Mouse (Mus musculus): ENCODE measurements around the gene Agfg1.

The Agfg1 gene

GRCm38 (mm10) chr1:82825783-82826182 is 13.5 kb upstream of the Agfg1 start:
- no peak for DNase-seq

DNA sequence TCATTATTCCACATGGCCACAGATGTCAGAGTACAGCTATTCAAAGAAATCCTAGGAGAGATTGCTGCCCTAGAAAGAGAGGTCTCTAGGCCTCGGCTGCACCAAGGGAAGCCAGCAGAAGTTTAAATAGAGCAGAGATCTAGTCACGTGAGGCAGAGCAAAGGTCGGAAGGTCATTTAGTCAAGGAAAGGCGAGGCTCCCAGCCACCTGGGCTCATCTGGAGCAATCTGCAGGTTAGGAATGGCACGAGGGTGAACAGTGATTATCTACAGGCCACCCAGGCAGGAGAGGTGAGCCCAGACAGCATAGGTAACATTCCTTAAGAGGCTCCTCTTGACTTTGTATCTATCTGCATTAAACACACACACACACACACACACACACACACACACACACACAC is 12.4 kb upstream of the Agfg1 start:
- DNase-seq = no peak

DNA sequence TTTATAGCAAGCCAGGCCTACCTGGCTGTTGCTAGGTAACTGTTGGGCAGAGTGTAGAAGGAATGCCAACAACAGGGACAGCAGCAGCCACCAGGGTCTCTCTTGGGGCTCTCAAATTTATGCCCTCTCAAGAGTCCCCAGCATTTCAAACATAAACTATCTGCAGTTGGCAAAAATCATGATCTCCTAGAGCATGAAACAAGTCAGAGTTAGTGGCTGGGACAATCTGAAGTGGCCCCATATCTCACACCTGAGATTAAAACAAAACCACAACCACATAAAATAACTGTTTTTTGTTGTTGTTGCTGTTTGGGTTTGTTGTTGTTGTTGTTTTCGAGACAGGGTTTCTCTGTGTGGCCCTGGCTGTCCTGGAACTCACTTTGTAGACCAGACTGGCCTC is 8.5 kb upstream of the Agfg1 start:
- no peak for DNase-seq

- DNase-seq = no peak
Observed at GRCm38 (mm10) chr1:82831547-82832240, 7.6 kb upstream of the Agfg1 start.

DNA sequence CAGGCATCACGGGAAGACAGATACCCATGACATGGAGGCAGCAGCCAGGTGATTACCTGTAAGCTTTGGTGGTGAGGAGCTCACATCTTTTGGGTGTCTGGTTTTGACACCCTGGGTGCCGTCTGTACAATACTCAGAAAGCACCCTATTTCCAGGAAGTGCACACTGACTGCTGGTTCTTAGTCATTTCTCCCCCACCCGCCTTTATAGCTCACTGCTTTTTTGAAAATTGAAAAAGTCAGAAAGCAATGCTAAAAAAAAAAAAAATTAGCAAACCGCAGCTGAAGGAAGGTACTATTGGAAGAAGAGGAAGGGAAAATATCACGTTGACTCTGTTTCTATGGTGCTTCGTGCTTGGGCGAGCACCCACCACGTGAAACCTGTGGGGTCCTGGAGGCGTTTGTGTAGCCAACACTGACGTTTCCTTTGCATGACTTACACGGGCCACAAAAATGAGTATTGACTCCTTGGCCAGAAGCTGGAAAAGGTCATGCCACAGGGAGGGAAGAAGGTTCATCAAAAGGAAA is 6.7 kb upstream of the Agfg1 start:
- DNase-seq = no peak

DNA sequence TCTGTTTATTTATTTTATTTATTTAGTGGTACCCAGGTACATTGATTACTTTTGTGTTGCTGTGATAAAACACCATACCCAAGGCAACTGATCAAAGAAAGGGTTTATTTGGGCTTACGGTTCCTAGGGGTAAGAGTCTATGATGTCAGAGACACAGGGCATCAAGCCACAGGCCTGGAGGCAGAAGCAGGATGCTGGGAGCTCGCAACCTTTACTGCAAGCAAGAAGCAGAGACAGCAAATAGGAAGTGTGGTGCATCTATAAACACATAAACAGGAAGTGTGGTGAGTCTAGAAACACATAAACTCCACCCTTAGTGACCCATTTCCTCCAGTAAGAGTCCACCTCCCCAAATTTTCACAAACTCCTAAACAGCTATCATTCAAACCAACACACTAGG is 5.8 kb upstream of the Agfg1 start:
- DNase-seq = no peak

- no peak for DNase-seq
Observed at GRCm38 (mm10) chr1:82834572-82834971, 4.7 kb upstream of the Agfg1 start.

DNA sequence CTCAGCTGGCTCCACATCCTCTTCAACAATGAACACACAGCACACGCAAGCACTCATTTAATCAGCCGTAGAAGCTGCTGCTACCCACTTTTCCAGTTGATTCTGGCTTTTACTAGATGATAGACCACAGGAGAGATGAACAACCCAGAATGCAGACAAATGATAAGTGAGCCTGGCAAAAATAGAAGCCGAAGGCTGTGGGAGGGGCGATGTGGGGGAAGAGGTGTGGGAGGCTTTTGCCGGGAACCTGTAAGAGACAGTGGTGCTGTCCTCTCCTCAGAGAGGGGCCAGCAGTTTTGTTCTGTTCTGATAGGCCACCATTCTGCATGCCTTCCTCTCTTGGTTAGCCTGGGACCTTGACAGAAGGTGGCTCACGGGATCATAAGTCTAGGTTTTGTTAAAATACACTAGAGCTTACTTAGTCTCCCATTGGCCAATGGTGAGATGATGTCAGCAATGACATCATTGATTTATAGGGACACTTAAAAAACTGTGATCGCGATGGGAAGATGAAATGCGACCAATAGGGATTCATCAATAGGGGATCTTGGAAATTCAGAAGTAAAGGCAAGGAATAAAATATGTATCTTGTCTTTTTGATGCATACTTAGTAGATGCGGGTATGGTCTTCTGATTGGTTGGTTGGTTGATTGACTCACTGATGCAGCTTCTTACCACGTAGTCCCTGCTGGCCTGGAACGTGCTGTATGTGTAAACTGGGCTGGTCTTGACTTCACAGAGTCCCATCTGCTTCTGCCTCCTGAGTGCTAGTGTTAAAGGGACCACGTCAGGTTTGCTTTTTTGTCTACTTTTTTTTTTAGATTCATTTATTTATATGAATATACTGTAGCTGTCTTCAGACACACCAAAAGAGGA is 2.7 kb upstream of the Agfg1 start:
- DNase-seq = no peak

GRCm38 (mm10) chr1:82837579-82837978 is 1.7 kb upstream of the Agfg1 start:
- no peak for DNase-seq

GRCm38 (mm10) chr1:82838469-82839295 is 601 bp upstream of the Agfg1 start:
- DNase-seq = no peak

DNA sequence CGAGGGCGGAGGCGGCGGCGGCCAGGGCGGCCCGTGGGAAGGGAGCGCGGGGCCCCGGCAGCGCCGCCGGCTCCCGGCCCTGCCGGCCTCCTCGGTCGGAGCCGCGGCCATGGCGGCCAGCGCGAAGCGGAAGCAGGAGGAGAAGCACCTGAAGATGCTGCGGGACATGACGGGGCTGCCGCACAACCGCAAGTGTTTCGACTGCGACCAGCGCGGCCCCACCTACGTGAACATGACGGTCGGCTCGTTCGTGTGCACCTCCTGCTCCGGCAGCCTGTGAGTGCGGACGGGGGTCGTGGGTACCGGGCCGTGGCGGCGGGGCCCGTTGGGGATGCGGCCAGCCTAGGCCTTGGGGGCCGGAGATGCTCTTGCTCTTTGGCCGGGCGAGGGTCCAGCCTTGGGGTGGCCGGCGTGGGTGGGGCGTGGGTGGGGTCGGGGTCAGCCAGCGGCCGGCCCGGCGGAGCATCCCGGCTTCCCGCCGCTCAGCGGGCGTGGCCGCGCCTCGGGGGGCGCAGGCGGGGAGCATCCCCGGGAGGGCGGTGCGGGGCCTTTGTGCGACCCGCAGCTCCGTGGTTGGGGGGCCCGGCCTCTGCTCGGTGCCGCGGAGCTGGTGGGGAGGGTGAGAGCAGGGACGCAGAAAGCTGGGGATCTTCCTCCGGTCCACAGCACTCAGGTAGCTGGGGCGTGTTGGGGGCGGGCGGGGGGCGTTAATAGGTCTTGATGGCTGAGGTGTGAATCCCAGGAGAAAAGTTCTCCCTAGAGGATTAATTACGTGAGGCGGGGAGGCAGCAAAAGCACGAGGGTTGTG is 535 bp downstream of the Agfg1 start:
- peak; percentile 42 for DNase-seq

GRCm38 (mm10) chr1:82855729-82856128 is 16.4 kb downstream of the Agfg1 start:
- DNase-seq = no peak

DNA sequence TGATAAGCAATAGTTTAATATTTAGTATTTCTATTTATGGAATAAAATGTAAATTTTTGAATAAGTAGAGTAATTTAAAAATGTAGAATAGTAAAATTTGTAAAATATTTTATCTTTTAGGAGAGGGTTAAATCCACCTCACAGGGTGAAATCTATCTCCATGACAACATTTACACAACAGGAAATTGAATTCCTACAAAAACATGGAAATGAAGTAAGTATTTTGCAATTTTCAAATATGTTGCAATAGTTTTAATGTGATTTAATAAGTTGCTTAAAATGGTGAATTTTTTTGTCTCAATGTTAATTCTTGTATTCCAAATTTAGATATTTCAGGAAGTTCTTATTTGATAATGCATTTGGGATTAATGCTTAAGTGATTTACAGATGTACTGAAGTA is 19.0 kb downstream of the Agfg1 start:
- no peak for DNase-seq

GRCm38 (mm10) chr1:82860391-82860790 is 21.1 kb downstream of the Agfg1 start:
- no peak for DNase-seq

DNA sequence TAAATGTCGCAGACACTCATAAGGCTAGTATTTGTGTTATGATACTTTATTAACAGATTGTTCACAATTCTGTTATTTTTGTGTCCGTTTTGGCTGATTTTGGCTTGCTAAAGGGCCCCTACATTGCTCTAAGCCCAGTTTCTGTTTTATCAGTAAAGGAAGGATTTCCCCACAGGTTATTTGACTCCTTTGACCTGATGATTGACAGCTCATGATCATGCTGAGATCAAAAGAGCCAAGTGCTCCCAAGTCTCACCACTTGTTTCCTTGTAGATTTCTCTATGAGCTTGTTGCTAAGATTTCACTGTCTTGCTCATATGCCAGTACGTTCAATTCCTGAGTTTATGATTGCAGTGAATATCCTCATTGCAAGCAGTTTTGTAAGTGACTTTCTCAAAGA is 30.9 kb downstream of the Agfg1 start:
- DNase-seq = no peak

GRCm38 (mm10) chr1:82879172-82879571 is 39.9 kb downstream of the Agfg1 start:
- no peak for DNase-seq

GRCm38 (mm10) chr1:82880196-82880595 is 40.9 kb downstream of the Agfg1 start:
- no peak for DNase-seq

DNA sequence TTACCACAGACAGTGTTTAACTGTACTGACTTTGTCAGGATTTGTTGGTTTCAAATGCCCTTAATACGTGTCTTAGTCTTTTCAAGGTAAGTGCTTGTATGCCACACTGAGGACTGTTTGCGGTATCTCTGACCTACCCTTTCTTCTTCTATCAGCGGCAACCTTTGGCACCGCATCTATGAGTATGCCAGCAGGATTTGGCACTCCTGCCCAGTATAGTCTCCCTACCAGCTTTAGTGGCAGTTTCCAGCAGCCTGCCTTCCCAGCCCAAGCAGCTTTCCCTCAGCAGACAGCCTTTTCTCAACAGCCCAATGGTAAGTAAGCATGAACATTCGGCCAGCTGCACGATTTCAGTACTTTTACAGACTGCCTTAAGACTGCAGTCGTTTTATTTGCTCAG is 54.0 kb downstream of the Agfg1 start:
- DNase-seq = no peak

DNA sequence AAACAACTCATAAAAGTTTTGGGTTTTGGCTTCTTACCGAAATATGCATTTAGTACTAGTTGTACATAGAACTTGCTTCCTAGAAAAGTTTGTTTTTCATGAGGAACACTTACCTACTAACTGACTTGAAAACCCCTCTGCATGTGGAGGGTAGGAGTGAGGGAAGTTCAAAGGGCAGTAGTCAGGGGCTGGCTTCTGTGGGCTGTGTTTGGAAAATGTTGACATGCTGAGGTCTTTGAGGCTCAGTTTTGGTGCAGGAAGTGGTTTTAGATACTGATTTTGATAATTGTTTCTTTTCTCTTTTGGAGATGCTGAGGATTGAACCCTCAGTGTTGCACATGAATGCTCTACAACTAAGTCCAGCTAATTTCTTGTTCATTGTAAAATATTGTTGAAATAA is 61.3 kb downstream of the Agfg1 start:
- no peak for DNase-seq

GRCm38 (mm10) chr1:82901201-82901600 is 61.9 kb downstream of the Agfg1 start:
- no peak for DNase-seq

- DNase-seq = no peak
Observed at GRCm38 (mm10) chr1:82905886-82906285, 66.6 kb downstream of the Agfg1 start.

DNA sequence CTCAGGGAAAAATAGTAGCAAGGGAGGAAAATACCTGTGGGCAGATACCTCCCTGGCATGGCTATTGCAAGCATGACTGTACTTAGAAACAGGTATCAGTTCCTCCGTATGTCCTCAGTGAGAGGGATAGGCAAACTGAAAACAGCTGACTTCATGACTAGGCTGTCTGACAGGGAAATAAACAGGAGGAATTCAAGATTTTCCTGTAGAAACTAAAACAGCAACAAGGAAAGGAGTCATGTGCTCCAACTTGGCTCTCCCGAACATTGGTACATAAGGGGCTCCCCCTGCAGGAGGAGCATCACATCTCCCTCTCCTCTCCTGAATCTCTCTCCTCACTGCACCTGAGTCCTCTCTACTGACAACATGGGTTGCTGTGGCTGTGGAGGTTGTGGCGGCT is 73.7 kb downstream of the Agfg1 start, which contains the start of gene A030005L19Rik:
TSS of gene A030005L19Rik (plus strand) at position 301 of the 400 bp plus-strand sequence.
- DNase-seq = no peak
